ENCODE assay signal across 27 mouse cellular contexts in genomic region chr15:36896265-36896664, GRCm38 (mm10).
A peak's percentile ranks its signal among the peaks of the same experiment; 100 is the strongest.
DNase-seq lines count a peak whose midpoint lies in the region; ATAC-seq and TF ChIP-seq lines count a peak whose summit lies in the region.
"Had no signal": no experiment of that assay in that cellular context is flagged by ENCODE, and none has a peak within 500 bp of the region (broad histone marks: within the 10 kb centered on the region; RNA-seq: fewer than 3 reads in every experiment).

No protein-coding gene starts in this region.

- H3K79me2 ChIP-seq in MEL (ENCODE audit: control insufficient read depth, insufficient read depth, low read length, poor library complexity): no peaks in the 10 kb centered on the region

- DNase-seq in MEL (ENCODE audit: low read depth, low spot score): no peak
- peak; percentile 18 for DNase-seq in splenic B cell, adult 2 months (ENCODE audit: low read depth, low spot score)
- no peak for DNase-seq in right cerebral cortex, postnatal 36 days (ENCODE audit: low spot score in 2 of 2)
- DNase-seq in urinary bladder, postnatal 25 days (ENCODE audit: low spot score): no peak
- no peak for DNase-seq in midbrain, embryonic 14.5 days
- DNase-seq: adrenal gland, postnatal 10 days; adrenal gland, postnatal 36 days; cerebellum, adult 11 months; cerebellum, adult 2 months; cerebellum, adult 9-11 months; cerebellum, postnatal 36 days; gastrocnemius, adult 2 months; gastrocnemius, postnatal 14 days; heart, adult 18-20 months; heart, postnatal 10 days; heart, postnatal 36 days had no signal

- no peak overlapping the region for H3K4me3 ChIP-seq in MEL (ENCODE audit: control insufficient read depth in 1 of 2, insufficient read depth in 1 of 2, low read depth in 2 of 2, low read length in 2 of 2)
- H3K4me3 ChIP-seq in midbrain, embryonic 14.5 days (replicated peaks; ENCODE audit: low read depth, low read length): no peak overlapping the region
- H3K4me3 ChIP-seq: forebrain, embryonic 10.5 days; forebrain, embryonic 13.5 days; gastrocnemius, adult 2 months; heart, embryonic 12.5 days; heart, embryonic 15.5 days; hindbrain, embryonic 12.5 days; intestine, embryonic 15.5 days had no signal

- H3K9me3 ChIP-seq in MEL (replicated peaks; ENCODE audit: insufficient read depth, low read length): no peaks in the 10 kb centered on the region
- H3K9me3 ChIP-seq in midbrain, embryonic 14.5 days (ENCODE audit: control insufficient read depth, low read length): no peaks in the 10 kb centered on the region
- H3K9me3 ChIP-seq: forebrain, embryonic 10.5 days; forebrain, embryonic 13.5 days; heart, embryonic 12.5 days; heart, embryonic 15.5 days; hindbrain, embryonic 12.5 days; intestine, embryonic 15.5 days had no signal

- TF ChIP-seq POLR2A in MEL (IDR thresholded peaks at IDR 0.05; ENCODE audit: control insufficient read depth in 1 of 2, insufficient read depth in 1 of 2, low read depth in 1 of 2, low read length in 2 of 2, poor library complexity in 1 of 2): no peak

- WGBS in midbrain, embryonic 14.5 days: 90% methylated on average over 4 of the region's 4 CpGs

- peak; percentile 75 for ATAC-seq in granulocyte monocyte progenitor cell, adult 5-6 weeks (replicated peaks; ENCODE audit: poor library complexity, severe bottlenecking)
- ATAC-seq in megakaryocyte progenitor cell, adult 5-6 weeks (replicated peaks; ENCODE audit: poor library complexity): peak; percentile 44; the same call in 1 of the 2 replicates
- ATAC-seq in midbrain, embryonic 14.5 days (ENCODE audit: low FRiP score, low TSS enrichment): no peak
- ATAC-seq: forebrain, embryonic 13.5 days; forebrain, embryonic 16.5 days; hindbrain, embryonic 16.5 days; intestine, embryonic 15.5 days; Patski had no signal

- TF ChIP-seq EP300 in MEL (IDR thresholded peaks at IDR 0.05; ENCODE audit: low read depth in 1 of 2, low read length in 2 of 2): no peak

- TF ChIP-seq CTCF in MEL (IDR thresholded peaks at IDR 0.05 in 2 of 3, conservative IDR thresholded peaks at IDR 0.05 in 1 of 3; ENCODE audit: control insufficient read depth in 1 of 3, insufficient read depth in 1 of 3, low read depth in 2 of 3, low read length in 3 of 3, poor library complexity in 1 of 3, severe bottlenecking in 1 of 3): no peak

- no peak for TF ChIP-seq RAD21 in MEL (IDR thresholded peaks at IDR 0.05; ENCODE audit: low read depth, low read length)

- H3K36me3 ChIP-seq in MEL (ENCODE audit: control insufficient read depth in 1 of 2, insufficient read depth in 2 of 2, low read length in 2 of 2): peaks cover 0 to 22% of the 10 kb centered on the region in 2 experiments; a peak in 2 of 4 replicates
- H3K36me3 ChIP-seq in splenic B cell, adult 2 months (ENCODE audit: control insufficient read depth, insufficient read depth, low read length, poor library complexity, severe bottlenecking): no peaks in the 10 kb centered on the region
- H3K36me3 ChIP-seq in midbrain, embryonic 14.5 days (ENCODE audit: control insufficient read depth, insufficient read depth, low read length): no peaks in the 10 kb centered on the region
- H3K36me3 ChIP-seq: forebrain, embryonic 10.5 days; heart, embryonic 12.5 days; heart, embryonic 15.5 days; hindbrain, embryonic 12.5 days; intestine, embryonic 15.5 days had no signal

- H3K4me2 ChIP-seq in midbrain, embryonic 14.5 days (ENCODE audit: low read length): no peak overlapping the region
- H3K4me2 ChIP-seq: forebrain, embryonic 13.5 days; heart, embryonic 12.5 days; heart, embryonic 15.5 days; hindbrain, embryonic 12.5 days; intestine, embryonic 15.5 days had no signal

- H3K9ac ChIP-seq in MEL (ENCODE audit: control insufficient read depth, low read depth, low read length, poor library complexity, severe bottlenecking): no peak overlapping the region
- H3K9ac ChIP-seq in midbrain, embryonic 14.5 days (replicated peaks; ENCODE audit: low read length): no peak overlapping the region
- H3K9ac ChIP-seq: forebrain, embryonic 13.5 days; heart, embryonic 12.5 days; heart, embryonic 15.5 days; hindbrain, embryonic 12.5 days; intestine, embryonic 15.5 days had no signal

- H3K4me1 ChIP-seq in MEL (ENCODE audit: control insufficient read depth in 1 of 2, insufficient read depth in 2 of 2, low read length in 2 of 2): peaks cover 13 to 36% of the 10 kb centered on the region in 2 experiments
- peaks cover 22% of the 10 kb centered on the region for H3K4me1 ChIP-seq in midbrain, embryonic 14.5 days (ENCODE audit: control insufficient read depth, insufficient read depth, low read length)

- no peak overlapping the region for H3K27ac ChIP-seq in MEL (ENCODE audit: control insufficient read depth, low read depth, low read length)
- H3K27ac ChIP-seq in midbrain, embryonic 14.5 days (replicated peaks; ENCODE audit: low read depth, low read length): no peak overlapping the region
- H3K27ac ChIP-seq: forebrain, embryonic 10.5 days; forebrain, embryonic 13.5 days; gastrocnemius, adult 2 months; heart, embryonic 15.5 days; hindbrain, embryonic 12.5 days; intestine, embryonic 15.5 days had no signal

- no peaks in the 10 kb centered on the region for H3K27me3 ChIP-seq in MEL (ENCODE audit: control insufficient read depth in 1 of 2, insufficient read depth in 2 of 2, low read length in 2 of 2)
- no peaks in the 10 kb centered on the region for H3K27me3 ChIP-seq in splenic B cell, adult 2 months (ENCODE audit: control insufficient read depth, insufficient read depth, low read length, poor library complexity, severe bottlenecking)
- no peaks in the 10 kb centered on the region for H3K27me3 ChIP-seq in midbrain, embryonic 14.5 days (ENCODE audit: control insufficient read depth, insufficient read depth, low read length)
- H3K27me3 ChIP-seq: heart, embryonic 12.5 days; heart, embryonic 15.5 days; intestine, embryonic 15.5 days; Patski had no signal

TF ChIP-seq in MEL, 35 proteins besides CTCF, POLR2A, EP300 and RAD21:
- TF ChIP-seq POLR2AphosphoS2 (IDR thresholded peaks at IDR 0.05; ENCODE audit: low read length) (no peak), GABPA (IDR thresholded peaks at IDR 0.05; ENCODE audit: low read depth, low read length) (no peak), MYC (IDR thresholded peaks at IDR 0.05; ENCODE audit: low read depth, low read length) (no peak), ZMIZ1 (IDR thresholded peaks at IDR 0.05; ENCODE audit: low read depth, low read length) (no peak), MAX (IDR thresholded peaks at IDR 0.05; ENCODE audit: low read length) (no peak), KAT2A (conservative IDR thresholded peaks at IDR 0.05; ENCODE audit: low read depth, low read length) (no peak), NRF1 (IDR thresholded peaks at IDR 0.05; ENCODE audit: insufficient read depth, low read depth, low read length, poor library complexity, severe bottlenecking) (0 out of 2 replicates have a peak, but pooled peaks have one; percentile 10)
TF ChIP-seq in MEL: peak in this region for 1.
